Mouse (Mus musculus) lung, embryonic 16.5 days (tissue): ENCODE measurements around the gene Zfp112. TPM values are rescaled to one million over a fixed set of nuclear protein-coding genes. Genes with fewer than 3 reads are reported as not detected.

Experiments used
- ATAC-seq: fragments of 200-750 bp; cut with Nextera tagmentation; 2 replicates; pipeline ENCODE4 v1.8.0; 2017; ENCODE audit warnings: low read depth, mild to moderate bottlenecking, moderate library complexity
- H3K27ac ChIP-seq: fragments of 300-500 bp; sonication (generic); 2 replicates; pipeline ENCODE4 v1.5.1; 2014; ENCODE audit warnings: mild to moderate bottlenecking, control low read depth, low read length
- H3K27me3 ChIP-seq: fragments of 300-500 bp; sonication (generic); 2 replicates; pipeline ENCODE4 v1.6.1; 2014; ENCODE audit warnings: low read depth, low read length, mixed read lengths; ENCODE audit not compliant: control insufficient read depth, insufficient read depth
- H3K36me3 ChIP-seq: fragments of 300-500 bp; sonication (generic); 2 replicates; pipeline ENCODE4 v1.6.1; 2014; ENCODE audit warnings: low read length; ENCODE audit not compliant: control insufficient read depth, insufficient read depth
- H3K4me1 ChIP-seq: fragments of 300-500 bp; sonication (generic); replicated peaks from 2 replicates; pipeline ENCODE4 v1.6.1; 2014; ENCODE audit warnings: low read length, mixed read lengths; ENCODE audit not compliant: control insufficient read depth, insufficient read depth
- H3K4me2 ChIP-seq: fragments of 300-500 bp; sonication (generic); 2 replicates; pipeline ENCODE4 v1.6.1; 2014; ENCODE audit warnings: low read depth, low read length, control low read depth
- H3K4me3 ChIP-seq: fragments of 300-500 bp; sonication (generic); 2 replicates; pipeline ENCODE4 v1.5.1; 2014; ENCODE audit warnings: mild to moderate bottlenecking, low read length, control low read depth
- H3K9ac ChIP-seq: fragments of 300-500 bp; sonication (generic); 2 replicates; pipeline ENCODE4 v1.6.1; 2014; ENCODE audit warnings: low read length, control low read depth
- H3K9me3 ChIP-seq: fragments of 300-500 bp; sonication (generic); 2 replicates; pipeline ENCODE4 v1.6.1; 2016; ENCODE audit warnings: low read length; ENCODE audit not compliant: control insufficient read depth
- WGBS: fragments of 180-500 bp; shearing (Covaris S2); extraction: QIAGEN DNeasy Blood & Tissue Kit; methylation state at CpG from one replicate; pipeline ENCODE4 v1.1.7; 2014; 5-methylcytosine and 5-hydroxymethylcytosine counted together
- polyA plus RNA-seq: library from polyadenylated mRNA; unstranded; fragments of >200 nt; fragmentation: Nextera tagmentation; extraction: Ambion mirVana; gene quantifications from 2 replicates; pipeline ENCODE4 v1.2.1, GENCODE M21; 2015

Gene Zfp112
- polyA plus RNA-seq, 1 experiment from 2014 or later = 5.3 TPM

DNA sequence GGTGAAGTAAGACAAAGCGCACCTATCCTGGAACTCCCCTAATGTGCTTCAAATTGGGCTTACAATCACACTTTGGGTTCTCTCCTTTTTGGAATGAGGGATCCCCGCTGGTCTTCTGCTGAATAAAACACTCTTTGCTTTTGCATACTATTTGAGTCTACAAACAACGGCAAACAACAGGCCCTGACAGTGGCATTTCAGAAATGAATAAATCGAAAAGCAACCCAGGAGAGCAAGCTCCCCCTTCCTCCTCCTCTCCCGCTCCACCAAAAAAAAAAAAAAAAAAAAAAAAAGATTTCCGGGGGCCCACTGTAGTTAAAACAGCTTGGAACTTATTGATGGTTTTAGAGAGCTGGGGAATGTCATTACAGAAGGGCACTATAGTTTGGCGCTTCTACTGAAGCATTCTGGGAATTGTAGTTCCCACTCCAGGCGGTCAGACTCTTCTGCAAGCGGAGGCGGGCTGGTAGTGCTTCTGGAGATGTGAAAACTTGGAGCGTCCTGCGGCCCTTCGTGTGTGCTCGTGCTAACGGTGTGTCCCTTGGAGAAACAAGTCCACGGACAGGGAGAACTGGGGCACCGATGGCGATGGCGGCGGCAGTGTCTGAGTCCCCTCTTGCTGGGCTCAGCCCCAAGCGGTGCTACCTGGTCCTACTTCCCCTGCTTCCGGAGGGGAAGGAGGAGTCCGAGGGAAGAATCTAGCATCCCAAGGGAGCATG is 62.7 kb downstream of the Zfp112 start, which contains the start of gene Zfp114:
Gene Zfp114, plus strand, starts transcription at position 443 of the 719 bp plus-strand sequence.
- H3K27me3 ChIP-seq = no peaks in the 10 kb centered on the region
- WGBS = 12% methylated on average over 23 of the region's 23 CpGs
- H3K4me2 ChIP-seq = peak within 1 kb of the TSS; percentile 52
- H3K27ac ChIP-seq = peak within 1 kb of the TSS; percentile 67
- peak within 1 kb of the TSS; percentile 72 for H3K4me3 ChIP-seq
- H3K4me1 ChIP-seq = no peaks in the 10 kb centered on the region
- peak within 1 kb of the TSS; percentile 80 for H3K9ac ChIP-seq
- no peaks in the 10 kb centered on the region for H3K9me3 ChIP-seq
- no peaks in the 10 kb centered on the region for H3K36me3 ChIP-seq
- ATAC-seq = peak; percentile 94

DNA sequence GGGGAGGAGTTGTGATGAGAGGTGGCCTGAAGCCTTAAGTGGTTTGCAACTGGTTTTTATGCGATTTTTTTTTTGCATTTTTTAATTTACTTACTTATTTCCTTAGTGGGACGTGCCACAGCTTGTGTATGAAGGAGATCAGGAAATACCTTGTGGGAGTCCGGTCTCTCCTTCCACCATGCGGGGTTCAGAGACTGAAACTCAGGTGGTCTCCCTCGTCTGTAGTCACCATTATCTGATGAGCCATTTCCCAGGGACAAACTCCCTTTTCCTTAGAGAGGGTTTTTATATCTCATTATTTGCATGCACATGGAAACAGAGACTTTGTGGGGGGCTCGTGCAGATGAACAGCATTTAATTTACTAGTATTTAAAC is 63.2 kb downstream of the Zfp112 start:
- 0 out of 2 replicates have a peak, but pooled peaks have one; percentile 8 for ATAC-seq
- WGBS = 51% methylated on average over 6 of the region's 6 CpGs
- no peak overlapping the region for H3K27ac ChIP-seq
- peak overlapping the region; percentile 72 for H3K4me3 ChIP-seq
- H3K4me2 ChIP-seq = peak overlapping the region; percentile 52
- no peaks in the 10 kb centered on the region for H3K36me3 ChIP-seq
- no peaks in the 10 kb centered on the region for H3K9me3 ChIP-seq
- peak overlapping the region; percentile 80; the same call in 1 of the 2 replicates for H3K9ac ChIP-seq
- H3K4me1 ChIP-seq = no peaks in the 10 kb centered on the region
- no peaks in the 10 kb centered on the region for H3K27me3 ChIP-seq

Other genes starting within 250 kb of the Zfp112 start
- not detected in 2 replicates for gene Vmn1r177, start 245.9 kb upstream of the Zfp112 start, polyA plus RNA-seq
- not detected in 2 replicates for gene Vmn1r178, start 220.3 kb upstream of the Zfp112 start, polyA plus RNA-seq
- gene Vmn1r179, start 185.3 kb upstream of the Zfp112 start, polyA plus RNA-seq = not detected in 2 replicates
- not detected in 2 replicates for gene Vmn1r180, start 161.7 kb upstream of the Zfp112 start, polyA plus RNA-seq
- gene Vmn1r181, start 137.7 kb upstream of the Zfp112 start, polyA plus RNA-seq = not detected in 2 replicates
- gene V1rd19, start 110.6 kb upstream of the Zfp112 start, polyA plus RNA-seq = not detected in 2 replicates
- gene Vmn1r183, start 59.1 kb upstream of the Zfp112 start, polyA plus RNA-seq = not detected in 2 replicates
- gene Zfp180, start 30.4 kb upstream of the Zfp112 start, polyA plus RNA-seq = 18.9 and 21.0 TPM in 2 replicates
- 18.4 and 18.5 TPM in 2 replicates for gene Zfp235, start 21.9 kb downstream of the Zfp112 start, polyA plus RNA-seq
- 6.1 and 6.9 TPM in 2 replicates for gene Zfp114, start 62.7 kb downstream of the Zfp112 start, polyA plus RNA-seq
- gene Zfp111, start 99.1 kb downstream of the Zfp112 start, polyA plus RNA-seq = 11.8 and 12.8 TPM in 2 replicates
- 4.7 and 5.4 TPM in 2 replicates for gene Zfp109, start 125.2 kb downstream of the Zfp112 start, polyA plus RNA-seq
- 3.5 and 4.2 TPM in 2 replicates for gene Zfp108, start 142.5 kb downstream of the Zfp112 start, polyA plus RNA-seq
- gene Zfp93, start 158.1 kb downstream of the Zfp112 start, polyA plus RNA-seq = 9.3 and 10.8 TPM in 2 replicates
- 32.7 and 34.1 TPM in 2 replicates for gene Zfp61, start 188.9 kb downstream of the Zfp112 start, polyA plus RNA-seq
- gene Zfp94, start 204.4 kb downstream of the Zfp112 start, polyA plus RNA-seq = 10.2 and 11.3 TPM in 2 replicates
- gene Tescl, start 221.6 kb downstream of the Zfp112 start, polyA plus RNA-seq = not detected in 2 replicates
- gene Lypd5, start 236.9 kb downstream of the Zfp112 start, polyA plus RNA-seq = 0.06 and 0.33 TPM in 2 replicates